Mouse (Mus musculus): ENCODE data around the gene Ccdc51. TPM values are rescaled to one million over a fixed set of nuclear protein-coding genes. Genes with fewer than 3 reads are reported as not detected.

The Ccdc51 gene
- polyA plus RNA-seq, 1 experiment from 2014 or later, result 11.2 TPM

Other genes with a start within 250 kb of the Ccdc51 start
- 10.0 and 11.2 TPM in 2 replicates for gene Slc26a6, start 229.2 kb upstream of the Ccdc51 start, polyA plus RNA-seq (2015; fragmentation: Nextera tagmentation; extraction: Ambion mirVana)
- gene Tmem89, start 167.9 kb upstream of the Ccdc51 start, polyA plus RNA-seq (2015; fragmentation: Nextera tagmentation; extraction: Ambion mirVana), result 0.78 and 1.1 TPM in 2 replicates
- 397 and 421 TPM in 2 replicates for gene Uqcrc1, start 145.9 kb upstream of the Ccdc51 start, polyA plus RNA-seq (2015; fragmentation: Nextera tagmentation; extraction: Ambion mirVana)
- 1.3 and 1.5 TPM in 2 replicates for gene Col7a1, start 128.9 kb upstream of the Ccdc51 start, polyA plus RNA-seq (2015; fragmentation: Nextera tagmentation; extraction: Ambion mirVana)
- gene Ucn2, start 96.5 kb upstream of the Ccdc51 start, polyA plus RNA-seq (2015; fragmentation: Nextera tagmentation; extraction: Ambion mirVana), result not detected in 2 replicates
- gene Pfkfb4, start 90.7 kb upstream of the Ccdc51 start, polyA plus RNA-seq (2015; fragmentation: Nextera tagmentation; extraction: Ambion mirVana), result 11.9 and 13.0 TPM in 2 replicates
- 120 and 126 TPM in 2 replicates for gene Shisa5, start 43.9 kb upstream of the Ccdc51 start, polyA plus RNA-seq (2015; fragmentation: Nextera tagmentation; extraction: Ambion mirVana)
- gene Trex1, start 22.8 kb upstream of the Ccdc51 start, polyA plus RNA-seq (2015; fragmentation: Nextera tagmentation; extraction: Ambion mirVana), result 12.1 and 13.2 TPM in 2 replicates
- 22.8 and 24.7 TPM in 2 replicates for gene Atrip, start 8.4 kb upstream of the Ccdc51 start, polyA plus RNA-seq (2015; fragmentation: Nextera tagmentation; extraction: Ambion mirVana)
- 524 and 545 TPM in 2 replicates for gene Tma7, start 94 bp downstream of the Ccdc51 start, polyA plus RNA-seq (2015; fragmentation: Nextera tagmentation; extraction: Ambion mirVana)
- 17.4 and 18.6 TPM in 2 replicates for gene Plxnb1, start 12.9 kb downstream of the Ccdc51 start, polyA plus RNA-seq (2015; fragmentation: Nextera tagmentation; extraction: Ambion mirVana)
- not detected in 2 replicates for gene Fbxw21, start 79.5 kb downstream of the Ccdc51 start, polyA plus RNA-seq (2015; fragmentation: Nextera tagmentation; extraction: Ambion mirVana)
- gene Fbxw13, start 113.5 kb downstream of the Ccdc51 start, polyA plus RNA-seq (2015; fragmentation: Nextera tagmentation; extraction: Ambion mirVana), result not detected in 2 replicates
- gene Fbxw20, start 152.3 kb downstream of the Ccdc51 start, polyA plus RNA-seq (2015; fragmentation: Nextera tagmentation; extraction: Ambion mirVana), result not detected in 2 replicates
- gene Fbxw14, start 205.2 kb downstream of the Ccdc51 start, polyA plus RNA-seq (2015; fragmentation: Nextera tagmentation; extraction: Ambion mirVana), result not detected in 2 replicates